In the genomic region with DNA sequence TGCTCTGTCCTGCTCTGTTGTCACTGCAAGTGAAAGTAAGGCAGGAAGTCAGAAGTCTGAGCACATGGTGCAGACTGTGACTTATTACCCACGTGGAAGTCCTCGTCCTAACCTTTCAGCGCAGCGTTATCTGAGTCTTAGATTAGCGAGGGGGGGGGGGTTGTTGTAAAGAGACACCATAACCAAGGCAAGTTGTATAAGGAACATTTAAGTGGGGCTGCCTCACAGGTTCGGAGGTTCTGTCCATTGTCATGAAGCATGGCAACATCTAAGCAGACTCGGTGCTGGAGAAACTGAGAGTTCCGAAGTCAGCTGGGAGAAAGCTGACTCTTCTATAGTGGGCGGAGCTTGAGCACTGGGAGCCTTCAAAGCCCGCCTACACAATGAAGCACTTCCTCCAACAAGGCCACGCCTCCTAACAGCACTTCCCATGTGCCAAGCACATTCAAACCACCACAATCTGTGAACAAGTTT, we compare ENCODE assay signal across 10 mouse cellular contexts. TPM values are rescaled to one million over a fixed set of nuclear protein-coding genes. Genes with fewer than 3 reads are reported as not detected.
DNase-seq lines count a peak whose midpoint lies in the region; ATAC-seq lines count a peak whose summit lies in the region.
"Had no signal": no experiment of that assay in that cellular context is flagged by ENCODE, and none has a peak within 500 bp of the region (broad histone marks: within the 10 kb centered on the region; RNA-seq: fewer than 3 reads in every experiment).

No protein-coding gene starts in this region.

- H3K27ac ChIP-seq in heart, embryonic 12.5 days (ENCODE audit: poor library complexity, severe bottlenecking), result no peak overlapping the region
- H3K27ac ChIP-seq in liver, embryonic 12.5 days, result no peak overlapping the region
- H3K27ac ChIP-seq: neural tube, embryonic 13.5 days had no signal

- no peaks in the 10 kb centered on the region for H3K27me3 ChIP-seq in heart, embryonic 12.5 days (replicated peaks)
- H3K27me3 ChIP-seq in liver, embryonic 12.5 days (replicated peaks), result no peaks in the 10 kb centered on the region
- H3K27me3 ChIP-seq: neural tube, embryonic 13.5 days had no signal

- H3K9ac ChIP-seq in heart, embryonic 12.5 days, result no peak overlapping the region
- 0 out of 2 replicates have a peak overlapping the region, but pooled peaks have one; percentile 20 for H3K9ac ChIP-seq in liver, embryonic 12.5 days
- H3K9ac ChIP-seq: neural tube, embryonic 13.5 days had no signal

- DNase-seq in heart, adult 9 months (ENCODE audit: low spot score in 2 of 2), result no peak
- peak; percentile 67 for DNase-seq in CD4-positive helper T cell, adult 2 months (ENCODE audit: low read depth, low spot score)
- DNase-seq in urinary bladder, postnatal 14 days (ENCODE audit: low spot score), result no peak
- no peak for DNase-seq in Muller cell, postnatal 12 days (ENCODE audit: inconsistent ontology term)
- no peak for DNase-seq in layer of hippocampus, adult 11-12 months (ENCODE audit: low spot score)
- DNase-seq: layer of hippocampus, postnatal 36 days had no signal

- H3K4me2 ChIP-seq in heart, embryonic 12.5 days, result peak overlapping the region; percentile 56
- H3K4me2 ChIP-seq in liver, embryonic 12.5 days, result peak overlapping the region; percentile 55
- H3K4me2 ChIP-seq: neural tube, embryonic 13.5 days had no signal

- H3K4me1 ChIP-seq in heart, embryonic 12.5 days (replicated peaks), result peaks cover 10% of the 10 kb centered on the region; the same call in 1 of the 2 replicates
- H3K4me1 ChIP-seq in liver, embryonic 12.5 days, result peaks cover 35% of the 10 kb centered on the region
- H3K4me1 ChIP-seq: neural tube, embryonic 13.5 days had no signal

- peak overlapping the region; percentile 20 for H3K4me3 ChIP-seq in heart, embryonic 12.5 days
- peak overlapping the region; percentile 33 for H3K4me3 ChIP-seq in liver, embryonic 12.5 days
- H3K4me3 ChIP-seq: neural tube, embryonic 13.5 days had no signal

- ATAC-seq in heart, embryonic 12.5 days (ENCODE audit: insufficient number of reproducible peaks, low FRiP score), result no peak
- ATAC-seq in common myeloid progenitor, adult 5-6 weeks (replicated peaks; ENCODE audit: low read depth, poor library complexity, severe bottlenecking), result peak; percentile 48
- ATAC-seq in liver, embryonic 12.5 days, result peak; percentile 64; the same call in 1 of the 2 replicates

- 22% methylated on average over 11 of the region's 11 CpGs for WGBS in heart, embryonic 12.5 days
- WGBS in liver, embryonic 12.5 days (ENCODE audit: insufficient replicate concordance), result 34% methylated on average over 11 of the region's 11 CpGs

- H3K36me3 ChIP-seq in heart, embryonic 12.5 days, result no peaks in the 10 kb centered on the region
- no peaks in the 10 kb centered on the region for H3K36me3 ChIP-seq in liver, embryonic 12.5 days
- H3K36me3 ChIP-seq: neural tube, embryonic 13.5 days had no signal

- no peaks in the 10 kb centered on the region for H3K9me3 ChIP-seq in heart, embryonic 12.5 days (replicated peaks)
- no peaks in the 10 kb centered on the region for H3K9me3 ChIP-seq in liver, embryonic 12.5 days (replicated peaks)
- H3K9me3 ChIP-seq: neural tube, embryonic 13.5 days had no signal

RNA-seq across cellular contexts. Expression of a gene that starts 8.9 kb away (rescaled TPM):
- polyA plus RNA-seq in heart, embryonic 12.5 days (2016; fragmentation: Nextera tagmentation; extraction: Ambion mirVana), result 92.1 and 92.8 TPM in 2 replicates
- 36.8 and 48.2 TPM in 2 replicates for total RNA-seq in common myeloid progenitor, adult 5-6 weeks (2017)
- 31.1 and 31.2 TPM in 2 replicates for polyA plus RNA-seq in liver, embryonic 12.5 days (2016; fragmentation: Nextera tagmentation; extraction: Ambion mirVana)

RNA-seq across cellular contexts. Expression of a gene that starts 12.3 kb away (rescaled TPM):
- polyA plus RNA-seq in heart, embryonic 12.5 days (2016; fragmentation: Nextera tagmentation; extraction: Ambion mirVana), result 124 and 132 TPM in 2 replicates
- total RNA-seq in common myeloid progenitor, adult 5-6 weeks (2017), result 183 and 200 TPM in 2 replicates
- polyA plus RNA-seq in liver, embryonic 12.5 days (2016; fragmentation: Nextera tagmentation; extraction: Ambion mirVana), result 162 and 165 TPM in 2 replicates
